ENCODE assay signal across 24 mouse cellular contexts in the genomic region with DNA sequence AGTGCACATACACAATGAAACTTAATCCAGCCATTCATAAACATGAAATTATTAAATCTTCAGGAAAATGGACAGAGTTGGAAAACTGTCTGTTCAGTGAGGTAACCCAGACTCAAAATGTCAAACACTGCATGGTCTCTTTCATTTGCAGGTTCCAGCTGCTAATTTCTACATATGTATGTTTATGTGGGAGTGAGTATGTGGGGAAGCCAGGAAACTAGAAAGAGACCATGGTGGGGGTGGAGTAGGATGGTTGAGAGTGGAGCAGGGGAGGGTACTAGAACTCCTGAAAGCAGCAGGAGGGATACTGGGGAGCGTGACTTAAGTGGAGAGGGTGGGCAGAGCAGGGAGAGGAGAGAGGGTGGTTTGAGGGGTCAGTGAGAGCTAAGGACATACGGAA. TPM values are rescaled to one million over a fixed set of nuclear protein-coding genes. Genes with fewer than 3 reads are reported as not detected.
A peak's percentile ranks its signal among the peaks of the same experiment; 100 is the strongest.
DNase-seq lines count a peak whose midpoint lies in the region; ATAC-seq and TF ChIP-seq lines count a peak whose summit lies in the region.
"Had no signal": no experiment of that assay in that cellular context is flagged by ENCODE, and none has a peak within 500 bp of the region (broad histone marks: within the 10 kb centered on the region; RNA-seq: fewer than 3 reads in every experiment).

No protein-coding gene starts in this region.

- TF ChIP-seq EP300 in stomach, postnatal 0 days (optimal IDR thresholded peaks at IDR 0.05) = no peak

- peak; percentile 55 for DNase-seq in heart, adult 11 months
- DNase-seq in heart, adult 9 months (ENCODE audit: low spot score in 2 of 2) = no peak
- no peak for DNase-seq in stomach, postnatal 0 days (ENCODE audit: low spot score)
- DNase-seq in frontal cortex, adult 2 months (ENCODE audit: extremely low spot score in 1 of 2, low spot score in 1 of 2) = no peak
- DNase-seq: adrenal gland, adult 8-10 months; adrenal gland, postnatal 14 days; adrenal gland, postnatal 36 days; B cell, adult 2 months; cerebellum, adult 11-12 months; cerebellum, adult 2 months; cerebellum, adult 9-10 months; cerebellum, postnatal 10 days; cerebellum, postnatal 25 days had no signal

- no peak overlapping the region for H3K9ac ChIP-seq in stomach, embryonic 14.5 days (replicated peaks; ENCODE audit: low read depth, low read length)
- H3K9ac ChIP-seq in stomach, postnatal 0 days (ENCODE audit: low read length) = no peak overlapping the region
- H3K9ac ChIP-seq in stomach, embryonic 16.5 days (ENCODE audit: low read length) = no peak overlapping the region
- H3K9ac ChIP-seq: embryonic facial prominence, embryonic 12.5 days; forebrain, embryonic 13.5 days; forebrain, embryonic 15.5 days had no signal

- no peak overlapping the region for H3K4me3 ChIP-seq in stomach, embryonic 14.5 days (ENCODE audit: low read depth, low read length)
- H3K4me3 ChIP-seq in stomach, postnatal 0 days (ENCODE audit: low read depth, low read length) = no peak overlapping the region
- H3K4me3 ChIP-seq in stomach, embryonic 16.5 days (replicated peaks; ENCODE audit: low read length) = no peak overlapping the region
- H3K4me3 ChIP-seq: embryonic facial prominence, embryonic 10.5 days; embryonic facial prominence, embryonic 12.5 days; forebrain, embryonic 13.5 days; forebrain, embryonic 15.5 days had no signal

- no peak overlapping the region for H3K4me2 ChIP-seq in stomach, embryonic 14.5 days (replicated peaks; ENCODE audit: low read depth, low read length)
- H3K4me2 ChIP-seq in stomach, postnatal 0 days (replicated peaks; ENCODE audit: low read depth) = no peak overlapping the region
- H3K4me2 ChIP-seq in stomach, embryonic 16.5 days (ENCODE audit: low read depth, low read length) = no peak overlapping the region
- H3K4me2 ChIP-seq: embryonic facial prominence, embryonic 12.5 days; forebrain, embryonic 13.5 days; forebrain, embryonic 15.5 days had no signal

- peaks cover 15% of the 10 kb centered on the region for H3K4me1 ChIP-seq in stomach, embryonic 14.5 days (ENCODE audit: control insufficient read depth, insufficient read depth, low read length)
- H3K4me1 ChIP-seq in stomach, postnatal 0 days (replicated peaks; ENCODE audit: control insufficient read depth, insufficient read depth) = no peaks in the 10 kb centered on the region
- peaks cover 6% of the 10 kb centered on the region; the same call in 1 of the 2 replicates for H3K4me1 ChIP-seq in stomach, embryonic 16.5 days (ENCODE audit: control insufficient read depth, insufficient read depth, low read length)
- H3K4me1 ChIP-seq: embryonic facial prominence, embryonic 10.5 days; embryonic facial prominence, embryonic 12.5 days; forebrain, embryonic 13.5 days; forebrain, embryonic 15.5 days had no signal

- peaks cover 4% of the 10 kb centered on the region; the same call in 1 of the 2 replicates for H3K36me3 ChIP-seq in stomach, embryonic 14.5 days (ENCODE audit: control insufficient read depth, insufficient read depth, low read length)
- no peaks in the 10 kb centered on the region for H3K36me3 ChIP-seq in stomach, postnatal 0 days (ENCODE audit: control insufficient read depth, insufficient read depth, low read length)
- H3K36me3 ChIP-seq in stomach, embryonic 16.5 days (ENCODE audit: control insufficient read depth, insufficient read depth, low read length) = 0 out of 2 replicates have a peak, but pooled peaks cover 2% of the 10 kb centered on the region
- H3K36me3 ChIP-seq: forebrain, embryonic 15.5 days; G1E had no signal

- no peaks in the 10 kb centered on the region for H3K9me3 ChIP-seq in stomach, embryonic 14.5 days (ENCODE audit: control insufficient read depth, low read depth, low read length)
- H3K9me3 ChIP-seq in stomach, postnatal 0 days (ENCODE audit: control insufficient read depth, low read length) = no peaks in the 10 kb centered on the region
- no peaks in the 10 kb centered on the region for H3K9me3 ChIP-seq in stomach, embryonic 16.5 days (replicated peaks; ENCODE audit: control insufficient read depth, low read length)
- H3K9me3 ChIP-seq: embryonic facial prominence, embryonic 10.5 days; embryonic facial prominence, embryonic 12.5 days; forebrain, embryonic 13.5 days; forebrain, embryonic 15.5 days had no signal

- no peaks in the 10 kb centered on the region for H3K27me3 ChIP-seq in stomach, embryonic 14.5 days (ENCODE audit: control insufficient read depth, insufficient read depth, low read length)
- H3K27me3 ChIP-seq in stomach, postnatal 0 days (ENCODE audit: control insufficient read depth, insufficient read depth, low read length) = no peaks in the 10 kb centered on the region
- H3K27me3 ChIP-seq in stomach, embryonic 16.5 days (ENCODE audit: control insufficient read depth, insufficient read depth, low read length) = no peaks in the 10 kb centered on the region
- H3K27me3 ChIP-seq: CH12.LX; embryonic facial prominence, embryonic 12.5 days; forebrain, embryonic 13.5 days; forebrain, embryonic 15.5 days; Patski had no signal

- TF ChIP-seq CTCF in stomach, postnatal 0 days (IDR thresholded peaks at IDR 0.05; ENCODE audit: low read depth) = no peak

- H3K27ac ChIP-seq in stomach, embryonic 14.5 days (ENCODE audit: low read length) = no peak overlapping the region
- H3K27ac ChIP-seq in stomach, postnatal 0 days (replicated peaks) = no peak overlapping the region
- no peak overlapping the region for H3K27ac ChIP-seq in stomach, embryonic 16.5 days (ENCODE audit: low read length)
- H3K27ac ChIP-seq: embryonic facial prominence, embryonic 10.5 days; embryonic facial prominence, embryonic 12.5 days; forebrain, embryonic 13.5 days; forebrain, embryonic 15.5 days had no signal

- 65% methylated on average over 2 of the region's 2 CpGs for WGBS in stomach, embryonic 14.5 days
- WGBS in stomach, postnatal 0 days = 62% methylated on average over 2 of the region's 2 CpGs
- 48% methylated on average over 2 of the region's 2 CpGs for WGBS in stomach, embryonic 16.5 days

- ATAC-seq in stomach, embryonic 14.5 days (ENCODE audit: insufficient number of reproducible peaks, insufficient read depth, low FRiP score, low read depth) = peak; percentile 60; the same call in 1 of the 2 replicates
- ATAC-seq in stomach, postnatal 0 days (ENCODE audit: low FRiP score, low TSS enrichment) = no peak
- ATAC-seq in stomach, embryonic 16.5 days (ENCODE audit: insufficient read depth, low FRiP score) = peak; percentile 54; the same call in 1 of the 2 replicates
- ATAC-seq: activated CD4-positive, CD25-positive, alpha-beta regulatory T cell, adult 4 months; CD4-positive, CD25-positive, alpha-beta regulatory T cell, adult 4 months; forebrain, embryonic 13.5 days; forebrain, embryonic 15.5 days; Patski had no signal

RNA-seq across cellular contexts. Expression of gene A730049H05Rik, which starts 14.8 kb away (rescaled TPM):
- polyA plus RNA-seq in stomach, embryonic 14.5 days (2014; fragmentation: Nextera tagmentation; extraction: Ambion mirVana) = 0.56 and 1.5 TPM in 2 replicates
- polyA plus RNA-seq in stomach, postnatal 0 days (2015; fragmentation: Nextera tagmentation; extraction: Ambion mirVana) = 0.50 and 0.70 TPM in 2 replicates
- 0.46 and 0.87 TPM in 2 replicates for polyA plus RNA-seq in stomach, embryonic 16.5 days (2015; fragmentation: Nextera tagmentation; extraction: Ambion mirVana)
- 0.06 TPM in 1 of 2 replicates, not detected in the other for polyA plus RNA-seq in frontal cortex, adult 2 months (2012; rRNA removed)
- polyA plus RNA-seq: activated CD4-positive, CD25-positive, alpha-beta regulatory T cell, adult 4 months; CD4-positive, CD25-positive, alpha-beta regulatory T cell, adult 4 months; G1E had no signal
